In the genomic region with DNA sequence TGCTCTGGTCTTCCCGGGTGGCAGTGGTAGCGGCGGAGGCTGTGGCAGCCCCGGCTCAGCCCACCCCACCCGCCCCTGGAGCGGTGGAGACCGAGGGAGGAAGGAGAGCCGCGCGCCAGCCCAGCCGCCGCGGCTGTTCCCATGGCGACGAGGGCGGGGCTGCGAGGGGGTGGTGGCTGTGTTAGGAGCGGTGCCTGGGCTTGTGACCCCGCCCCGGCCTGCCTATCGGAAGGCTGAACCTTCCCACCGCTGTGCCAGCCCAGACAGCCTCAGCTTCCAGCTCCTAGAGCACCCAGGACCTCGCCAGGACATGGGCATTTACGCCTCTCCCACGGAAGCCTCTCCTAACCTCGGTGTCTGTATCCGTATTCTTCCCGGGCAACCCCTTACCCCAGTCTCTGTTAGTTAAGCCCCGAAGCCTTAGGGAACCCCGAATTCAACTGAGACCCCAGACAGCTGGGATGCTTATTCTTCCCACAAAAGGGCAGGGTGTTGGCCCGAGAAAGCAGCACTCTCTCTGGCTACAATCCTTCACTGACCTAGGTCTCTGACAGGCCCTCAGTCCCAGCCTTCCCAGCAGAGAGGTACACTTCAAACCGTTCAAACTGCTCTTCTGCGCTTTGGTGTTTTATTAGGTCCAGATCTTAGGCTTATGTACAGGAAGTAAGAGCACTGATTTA, we compare ENCODE assay signal across 8 mouse cellular contexts. TPM values are rescaled to one million over a fixed set of nuclear protein-coding genes. Genes with fewer than 3 reads are reported as not detected.
DNase-seq lines count a peak whose midpoint lies in the region; ATAC-seq and TF ChIP-seq lines count a peak whose summit lies in the region.

A gene (minus strand): TSS at position 150 of the 680 bp plus-strand sequence.

- no peaks in the 10 kb centered on the region for H3K9me3 ChIP-seq in hindbrain, postnatal 0 days (ENCODE audit: low read length)

- 5% methylated on average over 30 of the region's 33 CpGs for WGBS in hindbrain, postnatal 0 days

- peak within 1 kb of the TSS; percentile 74 for H3K4me2 ChIP-seq in hindbrain, postnatal 0 days (ENCODE audit: low read depth, low read length)

- H3K27me3 ChIP-seq in hindbrain, postnatal 0 days (ENCODE audit: insufficient read depth, low read length) = no peaks in the 10 kb centered on the region

- peak; percentile 91 for DNase-seq in adipocyte (ENCODE audit: low spot score)
- peak; percentile 84 to 88 for DNase-seq in gastrocnemius, adult 8-10 months (ENCODE audit: low spot score in 2 of 2)
- peak; percentile 94 for DNase-seq in hindbrain, postnatal 0 days (ENCODE audit: low spot score)
- peak; percentile 90 to 91 for DNase-seq in left cerebral cortex, adult 9 months (ENCODE audit: low spot score in 2 of 2)
- peak; percentile 96 to 97 for DNase-seq in right cerebral cortex, postnatal 10 days (ENCODE audit: low spot score in 2 of 2)
- peak; percentile 97 for DNase-seq in urinary bladder, postnatal 25 days (ENCODE audit: low spot score)

- peak within 1 kb of the TSS; percentile 76 for H3K4me3 ChIP-seq in hindbrain, postnatal 0 days (ENCODE audit: low read length)

- H3K36me3 ChIP-seq in hindbrain, postnatal 0 days (ENCODE audit: insufficient read depth, low read length) = peaks cover 52% of the 10 kb centered on the region; the same call in 1 of the 2 replicates

- peak within 1 kb of the TSS; percentile 94 for H3K27ac ChIP-seq in hindbrain, postnatal 0 days

- ATAC-seq in common myeloid progenitor, adult 5-6 weeks (replicated peaks; ENCODE audit: low read depth, poor library complexity, severe bottlenecking) = peak; percentile 92
- peak; percentile 89 for ATAC-seq in hindbrain, postnatal 0 days
- peak; percentile 92 for ATAC-seq in megakaryocyte progenitor cell, adult 5-6 weeks (replicated peaks; ENCODE audit: poor library complexity)

- H3K9ac ChIP-seq in hindbrain, postnatal 0 days (replicated peaks; ENCODE audit: low read length) = peak within 1 kb of the TSS; percentile 90

- peaks cover 18% of the 10 kb centered on the region for H3K4me1 ChIP-seq in hindbrain, postnatal 0 days (ENCODE audit: insufficient read depth, low read length)

- no peak for TF ChIP-seq CTCF in hindbrain, postnatal 0 days (IDR thresholded peaks at IDR 0.05; ENCODE audit: low read depth)

RNA-seq across cellular contexts. Expression of the gene that starts here (rescaled TPM):
- total RNA-seq in common myeloid progenitor, adult 5-6 weeks (2017) = 2.1 and 4.9 TPM in 2 replicates
- total RNA-seq in gastrocnemius, adult 8-10 months (2022) = under 1 TPM in 3 of 4 experiments, not detected in 1; 0.24 to 0.56 (median 0.27) TPM
- total RNA-seq in hindbrain, postnatal 0 days (2014; rRNA removed) = 99.4 and 109 TPM in 2 replicates
- 224 and 240 TPM in 2 replicates for polyA plus RNA-seq in hindbrain, postnatal 0 days (2015; fragmentation: Nextera tagmentation; extraction: Ambion mirVana)
- total RNA-seq in megakaryocyte progenitor cell, adult 5-6 weeks (2015) = 2.8 and 4.2 TPM in 2 replicates
- 0.81 TPM in 1 of 2 replicates, not detected in the other for total RNA-seq in megakaryocyte progenitor cell, adult 5-6 weeks (2017)

Comparison
In these comparisons a context has a peak if more than half of its experiments do, and no peak if none do; other contexts are left out.
1. Peak in every context shown above with its lines: DNase-seq, ATAC-seq, H3K4me3 ChIP-seq and H3K27ac ChIP-seq.
2. RNA of the gene that starts here (total RNA-seq): 99.4 to 109 TPM in hindbrain, postnatal 0 days; 2.1 to 4.9 TPM in common myeloid progenitor, adult 5-6 weeks, 0.81 to 4.2 TPM in megakaryocyte progenitor cell, adult 5-6 weeks and 0.24 to 0.56 TPM in gastrocnemius, adult 8-10 months; every median in the first group is over 10 times any median in the second.
3. Peak in DNase-seq in gastrocnemius, adult 8-10 months; RNA of the gene not detected or under 1 TPM.